Mouse (Mus musculus) neutrophil, adult 5-6 weeks (primary cell): ENCODE results near the gene Ankrd44. TPM values are rescaled to one million over a fixed set of nuclear protein-coding genes. Genes with fewer than 3 reads are reported as not detected.
A peak's percentile ranks its signal among the peaks of the same experiment; 100 is the strongest.

ENCODE experiments used
- ATAC-seq: fragments of 151-379, 151-347 bp; 2 replicates; pipeline ENCODE4 v1.8.0; 2017; ENCODE audit warnings: mild to moderate bottlenecking, moderate TSS enrichment; ENCODE audit not compliant: insufficient number of reproducible peaks, poor library complexity, low FRiP score, severe bottlenecking; ENCODE audit errors: extremely low read depth
- total RNA-seq: library from RNA; stranded (forward); fragments of 200-1000 nt; gene quantifications from 2 replicates; pipeline ENCODE4 v1.2.3, GENCODE M21; 2017

Gene Ankrd44
- total RNA-seq, 1 experiment from 2014 or later, result 407 TPM

GRCm38 (mm10) chr1:54798415-54798814 lies 127.8 kb downstream of the Ankrd44 start:
- peak; percentile 93 for ATAC-seq

- no peak for ATAC-seq
Measured at GRCm38 (mm10) chr1:54794709-54795108, 131.5 kb downstream of the Ankrd44 start.

GRCm38 (mm10) chr1:54791406-54791805 lies 134.8 kb downstream of the Ankrd44 start:
- no peak for ATAC-seq

- no peak for ATAC-seq
Measured at GRCm38 (mm10) chr1:54789327-54789960, 136.7 kb downstream of the Ankrd44 start.

DNA sequence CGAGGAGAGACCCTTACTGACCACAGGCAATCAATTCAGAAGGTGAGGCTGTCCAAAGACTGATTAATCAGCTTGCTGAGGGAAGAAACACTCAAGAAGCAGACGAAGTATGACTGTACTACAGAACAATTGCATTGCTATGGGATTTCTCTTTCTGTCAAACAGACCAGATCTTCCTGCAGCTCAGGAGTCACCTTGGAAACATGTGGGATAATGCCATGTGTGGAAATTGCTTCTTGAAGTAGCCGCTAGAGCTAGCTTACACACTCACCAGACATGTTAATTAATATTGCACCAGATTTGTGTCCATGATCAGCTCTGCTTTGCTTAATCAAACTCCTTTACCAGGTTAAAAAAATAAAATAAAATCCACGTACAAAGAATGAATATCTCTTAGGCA lies 137.8 kb downstream of the Ankrd44 start:
- no peak for ATAC-seq

DNA sequence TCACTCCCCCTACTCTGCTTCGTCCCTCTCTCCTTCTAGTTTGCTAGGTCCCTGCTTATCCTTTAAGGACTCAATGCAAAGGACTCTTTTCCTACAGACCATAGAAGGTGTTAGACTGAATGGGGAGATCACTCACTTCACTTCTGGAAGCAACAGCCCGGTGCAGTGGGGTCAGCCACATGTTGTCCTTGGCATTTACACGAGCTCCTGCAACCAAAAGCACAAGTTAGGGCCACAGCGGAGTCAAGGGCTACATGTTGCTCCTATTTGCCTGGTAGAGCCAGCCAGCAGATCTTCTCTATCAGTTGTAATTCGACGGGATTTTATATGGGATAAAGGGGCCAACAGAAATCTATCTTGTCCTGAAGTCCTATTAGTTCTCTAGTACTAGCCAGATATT lies 148.0 kb downstream of the Ankrd44 start:
- no peak for ATAC-seq

DNA sequence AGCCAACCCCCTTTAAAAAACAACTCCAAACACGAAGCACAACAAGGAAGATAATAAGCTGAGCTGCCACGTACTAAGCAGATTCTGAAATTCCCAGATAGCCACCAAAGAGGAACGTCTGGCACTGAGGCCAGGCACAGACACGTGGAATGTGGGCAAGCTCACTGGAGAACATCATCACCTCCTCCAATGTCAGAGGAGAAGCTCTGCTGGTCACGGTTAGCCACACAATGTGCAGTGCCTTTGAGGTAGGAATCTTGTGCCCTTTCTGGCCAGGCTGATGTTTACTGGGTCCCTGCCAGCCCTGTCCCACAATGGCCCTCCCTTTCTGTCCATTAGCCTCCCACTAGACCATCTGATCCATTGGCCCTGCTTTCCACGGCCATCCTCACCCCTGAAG lies 149.1 kb downstream of the Ankrd44 start:
- no peak for ATAC-seq

GRCm38 (mm10) chr1:54776116-54776515 lies 150.1 kb downstream of the Ankrd44 start:
- ATAC-seq, result no peak

- no peak for ATAC-seq
Measured at GRCm38 (mm10) chr1:54772843-54773242, 153.3 kb downstream of the Ankrd44 start.

DNA sequence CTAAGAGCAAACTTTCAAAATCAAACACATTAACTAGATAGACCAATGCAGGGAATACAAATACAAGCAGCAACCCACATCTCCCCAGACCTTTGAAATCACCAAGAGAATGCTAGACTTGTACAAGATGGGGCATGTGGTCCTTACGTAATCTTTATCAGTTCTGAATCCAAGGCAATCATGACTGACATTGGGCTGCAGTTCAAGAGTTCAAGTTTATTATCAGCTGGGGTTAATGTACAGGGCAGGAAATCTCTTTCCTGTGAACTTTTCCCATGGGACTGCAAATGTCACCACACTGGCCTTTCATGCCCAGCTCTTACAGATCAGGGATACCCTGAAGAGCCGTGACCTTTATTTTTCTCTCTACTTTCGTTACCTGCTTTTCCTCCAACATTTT lies 154.7 kb downstream of the Ankrd44 start:
- no peak for ATAC-seq

DNA sequence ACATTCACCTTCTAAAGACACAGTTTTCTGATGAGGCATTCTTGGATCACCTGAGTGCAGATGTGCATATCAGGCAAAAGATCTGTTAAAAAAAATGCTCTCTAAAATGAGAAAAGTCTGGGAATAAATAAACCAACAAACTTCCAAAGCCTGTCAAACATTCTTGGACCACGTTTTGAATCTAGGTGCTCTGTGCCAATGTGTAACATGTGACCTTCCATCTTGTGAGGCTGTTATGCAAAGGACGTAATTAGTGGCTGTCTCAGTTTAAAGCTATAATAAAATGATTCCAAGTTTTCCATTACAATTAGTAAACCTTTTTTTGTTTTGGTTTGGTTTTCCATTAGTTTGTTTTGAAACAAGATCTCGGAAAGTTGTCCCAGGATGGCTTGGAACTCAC lies 159.0 kb downstream of the Ankrd44 start:
- ATAC-seq, result no peak

GRCm38 (mm10) chr1:54765632-54766238 lies 160.5 kb downstream of the Ankrd44 start:
- no peak for ATAC-seq

DNA sequence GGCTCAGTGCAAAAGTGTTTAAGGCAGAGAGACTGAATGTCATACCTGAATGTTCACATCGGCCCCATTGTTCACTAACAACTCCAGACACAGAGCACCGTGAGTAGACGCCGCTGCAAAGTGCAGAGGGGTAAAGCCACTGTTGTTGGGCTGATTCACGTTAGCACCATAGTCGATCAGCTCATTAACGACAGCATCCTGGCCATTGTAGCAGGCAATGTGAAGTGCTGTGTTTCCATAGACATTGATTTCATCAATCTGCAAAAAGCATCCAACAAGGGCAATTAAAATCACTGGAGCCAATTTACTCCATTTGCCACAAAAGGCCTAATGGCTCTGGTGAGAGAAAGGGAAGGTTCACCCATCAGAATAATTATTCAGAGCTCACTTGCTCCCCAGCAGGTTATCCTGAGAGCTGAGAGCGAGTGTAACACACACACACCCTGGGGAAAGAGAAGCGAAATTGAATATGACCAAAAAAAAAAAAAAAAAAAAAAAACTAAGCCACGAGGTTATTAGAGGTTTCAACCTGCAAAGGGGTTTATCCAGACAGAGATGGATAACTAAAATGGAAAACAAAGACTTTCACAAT lies 163.9 kb downstream of the Ankrd44 start:
- ATAC-seq, result no peak

GRCm38 (mm10) chr1:54759841-54760240 lies 166.3 kb downstream of the Ankrd44 start:
- ATAC-seq, result no peak

DNA sequence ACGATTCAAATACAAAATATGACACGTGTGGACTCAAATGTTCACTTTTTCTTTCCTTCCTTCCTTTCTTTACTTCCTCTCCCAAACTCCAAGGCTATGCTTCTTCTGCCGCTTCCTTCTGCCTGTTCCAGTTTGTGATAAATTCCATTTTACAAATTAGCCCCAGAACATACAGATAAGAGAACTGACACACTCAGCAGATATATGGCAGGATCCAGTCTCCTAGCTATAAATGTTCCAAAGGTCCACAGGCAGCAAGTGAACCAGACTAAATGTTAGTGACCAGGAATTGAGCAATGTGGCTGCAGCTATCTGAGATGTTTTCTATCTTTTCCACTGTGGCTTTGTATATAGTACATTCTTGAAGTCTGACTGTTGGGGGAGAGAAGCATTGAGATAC lies 168.9 kb downstream of the Ankrd44 start:
- ATAC-seq, result no peak

- no peak for ATAC-seq
Measured at GRCm38 (mm10) chr1:54755690-54756365, 170.4 kb downstream of the Ankrd44 start.

- ATAC-seq, result no peak
Measured at GRCm38 (mm10) chr1:54749961-54750360, 176.2 kb downstream of the Ankrd44 start.

DNA sequence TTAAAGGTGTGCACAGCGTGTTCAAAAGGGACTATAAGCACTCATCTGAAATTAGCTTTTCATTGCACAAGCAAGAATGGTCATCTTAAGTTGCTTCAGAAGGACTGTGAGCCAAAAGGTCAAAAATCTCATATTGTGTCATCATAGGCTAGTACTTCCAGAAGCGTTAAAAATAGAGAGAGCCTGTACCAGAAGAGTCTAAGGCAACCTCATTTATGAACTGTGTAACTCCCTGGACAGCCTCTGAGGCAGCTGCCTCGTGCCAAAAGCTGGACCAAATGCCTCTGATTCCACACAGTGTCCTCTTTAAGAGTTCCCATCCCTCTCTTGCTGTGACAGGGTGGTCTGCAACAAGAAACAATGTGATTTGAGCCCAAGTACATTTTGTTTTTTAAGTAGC lies 176.7 kb downstream of the Ankrd44 start:
- ATAC-seq, result no peak

GRCm38 (mm10) chr1:54747785-54748420 lies 178.3 kb downstream of the Ankrd44 start:
- 0 out of 2 replicates have a peak, but pooled peaks have one; percentile 19 for ATAC-seq
